Mouse (Mus musculus) frontal cortex, adult (tissue): ENCODE results near the gene Cd83.

Source experiments
- ATAC-seq: cut with Nextera tagmentation; 2 replicates; pipeline ENCODE4 v1.9.2; 2017; ENCODE audit warnings: mild to moderate bottlenecking, moderate library complexity, mixed read lengths; ENCODE audit not compliant: low TSS enrichment

Gene Cd83

DNA sequence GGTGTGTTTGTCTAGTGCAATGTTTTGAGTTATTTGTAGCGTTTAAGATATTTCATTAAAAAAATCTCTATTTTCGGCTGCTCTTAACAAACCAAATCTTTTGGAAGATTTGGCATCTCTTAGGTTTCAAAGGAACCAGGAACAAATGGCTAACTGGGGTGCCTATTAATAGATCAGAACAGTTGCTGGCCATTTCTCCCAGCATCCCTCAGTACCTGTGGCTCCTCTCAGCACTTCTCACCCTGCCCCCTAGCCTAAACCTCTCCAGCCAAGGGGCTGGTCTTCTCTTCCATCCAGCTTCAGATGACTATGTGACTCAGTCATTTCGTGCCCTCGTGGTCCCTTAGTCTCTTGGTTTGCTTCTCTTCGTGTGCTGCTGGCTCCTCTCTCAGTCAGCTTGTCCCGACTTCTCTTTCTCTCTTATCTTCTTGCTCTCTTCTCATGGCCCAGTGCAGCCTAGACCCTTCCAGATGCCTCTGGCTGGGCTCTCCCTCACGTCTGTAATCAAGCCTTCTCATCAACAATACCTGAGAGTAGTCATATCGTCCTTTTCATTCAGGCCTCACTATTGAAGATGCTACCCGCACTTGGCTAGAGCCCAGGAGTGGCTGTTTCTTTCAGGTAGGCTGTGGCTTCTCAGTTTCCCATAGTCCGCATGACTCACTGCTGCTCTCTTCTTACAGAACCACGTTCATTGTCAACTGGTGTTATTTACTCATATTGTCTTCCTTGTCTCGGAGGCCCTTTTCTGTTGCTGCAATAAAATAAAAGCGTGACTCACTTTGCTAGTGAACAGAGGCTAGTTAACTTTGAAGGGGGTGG, 9.8 kb upstream of the Cd83 start:
- no peak for ATAC-seq

DNA sequence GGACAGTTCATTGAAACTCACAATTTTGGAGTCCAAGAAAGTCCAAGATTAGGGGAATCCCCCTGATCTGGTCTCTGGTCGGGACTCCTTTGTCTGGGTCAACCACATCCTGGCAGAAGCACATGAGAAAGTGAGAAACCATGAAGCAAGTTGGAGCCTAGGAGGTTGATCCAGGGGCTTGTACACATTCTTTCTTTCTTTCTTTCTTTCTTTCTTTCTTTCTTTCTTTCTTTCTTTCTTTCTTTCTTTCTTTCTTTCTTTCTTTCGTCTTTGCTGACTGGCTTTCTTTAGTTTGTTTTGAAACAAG, 9.2 kb upstream of the Cd83 start:
- no peak for ATAC-seq

- ATAC-seq = no peak
Observed at GRCm38 (mm10) chr13:43777321-43778002, 7.1 kb upstream of the Cd83 start.

GRCm38 (mm10) chr13:43778021-43778649, 6.4 kb upstream of the Cd83 start:
- no peak for ATAC-seq

- ATAC-seq = no peak
Observed at GRCm38 (mm10) chr13:43778971-43779370, 5.6 kb upstream of the Cd83 start.

DNA sequence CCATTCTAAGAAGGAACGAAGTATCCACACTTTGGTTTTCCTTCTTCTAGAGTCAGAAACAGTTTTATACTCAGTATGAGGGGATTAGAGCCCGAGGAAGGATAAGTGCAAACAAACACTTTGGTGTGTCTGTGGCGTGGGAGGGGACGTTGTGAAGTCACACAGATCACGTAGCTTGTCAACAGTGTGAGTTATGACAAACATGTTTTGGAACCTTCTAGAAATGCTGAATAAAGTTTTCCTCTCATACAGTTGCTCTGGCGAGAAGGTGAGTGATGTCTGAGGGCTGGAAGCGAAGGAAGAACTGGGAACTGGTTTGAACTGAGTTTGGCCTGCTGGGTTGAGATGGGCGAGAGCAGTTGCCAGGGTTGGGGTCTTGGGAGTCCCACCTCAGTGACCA, 4.5 kb upstream of the Cd83 start:
- ATAC-seq = no peak

GRCm38 (mm10) chr13:43785712-43786072, 1.1 kb downstream of the Cd83 start:
- ATAC-seq = no peak

GRCm38 (mm10) chr13:43786171-43786795, 1.7 kb downstream of the Cd83 start:
- no peak for ATAC-seq

DNA sequence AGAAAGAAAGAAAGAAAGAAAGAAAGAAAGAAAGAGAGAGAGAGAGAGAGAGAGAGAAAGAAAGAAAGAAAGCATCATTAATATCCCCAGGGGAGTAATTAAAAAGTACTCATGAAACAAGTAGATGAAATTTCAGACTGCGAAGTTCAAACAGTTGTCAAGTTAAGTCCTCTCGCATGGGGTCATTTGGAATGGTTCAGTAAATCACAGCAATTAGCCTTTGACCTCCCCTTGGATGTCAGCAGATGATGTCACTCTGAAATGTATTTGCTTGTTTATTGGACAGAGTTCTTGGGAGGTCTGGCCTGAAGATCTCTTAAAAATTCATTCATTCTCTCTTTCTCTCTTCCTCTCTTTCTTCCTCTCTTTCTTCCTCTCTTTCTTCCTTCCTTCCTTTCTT, 2.7 kb downstream of the Cd83 start:
- ATAC-seq = no peak

- no peak for ATAC-seq
Observed at GRCm38 (mm10) chr13:43788071-43788470, 3.5 kb downstream of the Cd83 start.

GRCm38 (mm10) chr13:43788983-43789645, 4.5 kb downstream of the Cd83 start:
- no peak for ATAC-seq

GRCm38 (mm10) chr13:43790229-43791001, 5.8 kb downstream of the Cd83 start:
- no peak for ATAC-seq

DNA sequence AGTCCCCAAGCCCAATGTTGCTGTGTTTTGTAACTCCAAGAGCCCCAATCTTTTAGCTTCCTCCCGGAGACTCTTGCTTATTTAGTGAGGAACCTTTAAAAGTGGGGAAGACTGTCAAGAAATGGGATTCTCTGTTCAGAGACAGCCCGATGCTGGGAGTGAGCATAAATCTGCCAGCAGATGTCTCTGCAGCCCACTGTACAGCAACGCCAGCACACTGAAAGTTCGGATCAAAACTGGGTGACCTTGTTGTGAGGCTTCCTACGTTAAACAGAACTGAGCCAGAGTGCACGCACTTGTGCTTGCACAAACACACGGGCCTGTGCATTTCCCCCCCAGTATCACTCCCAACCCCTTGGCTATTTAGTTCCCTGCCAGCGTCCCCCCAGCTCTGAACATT, 10.8 kb downstream of the Cd83 start:
- ATAC-seq = peak; percentile 72; the same call in 1 of the 2 replicates

GRCm38 (mm10) chr13:43798655-43799054, 14.1 kb downstream of the Cd83 start:
- no peak for ATAC-seq

- ATAC-seq = no peak
Observed at GRCm38 (mm10) chr13:43800136-43800535, 15.6 kb downstream of the Cd83 start.

- ATAC-seq = no peak
Observed at GRCm38 (mm10) chr13:43801961-43802360, 17.4 kb downstream of the Cd83 start.

GRCm38 (mm10) chr13:43802361-43803137, 18.0 kb downstream of the Cd83 start:
- ATAC-seq = no peak

GRCm38 (mm10) chr13:43804648-43805047, 20.1 kb downstream of the Cd83 start:
- no peak for ATAC-seq

- ATAC-seq = no peak
Observed at GRCm38 (mm10) chr13:43805159-43805758, 20.7 kb downstream of the Cd83 start.
